Mouse (Mus musculus) brown adipose tissue, adult 24 weeks (tissue): ENCODE data around the gene Ypel2. TPM values are rescaled to one million over a fixed set of nuclear protein-coding genes. Genes with fewer than 3 reads are reported as not detected.

Experiments used
- H3K27ac ChIP-seq: fragments of 200-500 bp; replicated peaks from 2 replicates; pipeline ENCODE4 v1.5.1; 2012; ENCODE audit warnings: low read depth, mild to moderate bottlenecking, low read length
- H3K4me1 ChIP-seq: fragments of 200-500 bp; 2 replicates; pipeline ENCODE4 v1.6.1; 2012; ENCODE audit warnings: low read length, mixed read lengths; ENCODE audit not compliant: control insufficient read depth, insufficient read depth, insufficient read length
- H3K4me3 ChIP-seq: fragments of 200-500 bp; 2 replicates; pipeline ENCODE4 v1.5.1; 2012; ENCODE audit warnings: low read depth, mild to moderate bottlenecking, low read length, moderate library complexity; ENCODE audit not compliant: insufficient read depth
- polyA plus RNA-seq: library from polyadenylated mRNA; stranded (reverse); fragments of >200 nt; gene quantifications from 2 replicates; pipeline ENCODE4 v1.2.4, GENCODE M21; 2012; ENCODE audit not compliant: missing spikeins, insufficient read depth, insufficient read length

The Ypel2 gene
- polyA plus RNA-seq, 1 experiment, result 9.6 TPM

GRCm38 (mm10) chr11:87010476-87010875 lies 17.0 kb upstream of the Ypel2 start:
- Histone ChIP-seq H3K4me3 (no peak overlapping the region), H3K27ac (no peak overlapping the region), H3K4me1 (peaks cover 4% of the 10 kb centered on the region; the same call in 1 of the 2 replicates)

DNA sequence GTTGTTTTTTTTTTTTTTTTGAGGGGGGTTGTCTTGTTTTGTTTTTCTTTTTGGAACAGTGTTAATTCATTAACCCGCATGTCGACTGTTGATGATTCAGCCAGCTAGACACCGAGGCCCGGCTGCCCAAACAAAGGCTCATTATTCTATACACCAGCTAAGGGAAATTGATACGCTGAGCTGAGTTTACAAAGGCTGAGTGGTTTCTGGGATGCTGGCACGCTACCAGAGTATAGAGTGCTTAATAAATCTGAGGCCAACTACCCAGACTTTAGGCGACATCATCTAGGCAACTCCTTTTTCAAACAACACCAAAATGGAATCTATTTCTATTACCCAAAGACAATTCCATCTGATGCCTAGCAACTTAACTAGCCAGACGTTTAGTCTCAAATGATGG lies 13.9 kb upstream of the Ypel2 start:
- H3K4me3 ChIP-seq, result no peak overlapping the region
- 0 out of 2 replicates have a peak overlapping the region, but pooled peaks have one; percentile 19 for H3K27ac ChIP-seq
- peaks cover 2% of the 10 kb centered on the region; the same call in 1 of the 2 replicates for H3K4me1 ChIP-seq

- peak overlapping the region; percentile 47; the same call in 1 of the 2 replicates for H3K27ac ChIP-seq
Measured at GRCm38 (mm10) chr11:87004960-87005755, 11.7 kb upstream of the Ypel2 start.

GRCm38 (mm10) chr11:87002078-87002829 lies 8.7 kb upstream of the Ypel2 start:
- peaks cover 2% of the 10 kb centered on the region; the same call in 1 of the 2 replicates for H3K4me1 ChIP-seq
- no peak overlapping the region for H3K27ac ChIP-seq

More at GRCm38 (mm10) chr11:87004960-87005755, 11.7 kb upstream of the Ypel2 start:
- Histone ChIP-seq H3K4me1 (peaks cover 2% of the 10 kb centered on the region; the same call in 1 of the 2 replicates), H3K4me3 (no peak overlapping the region)

GRCm38 (mm10) chr11:87001217-87001616 lies 7.7 kb upstream of the Ypel2 start:
- Histone ChIP-seq H3K4me1 (peaks cover 2% of the 10 kb centered on the region; the same call in 1 of the 2 replicates), H3K27ac (no peak overlapping the region), H3K4me3 (no peak overlapping the region)

More at GRCm38 (mm10) chr11:87002078-87002829, 8.7 kb upstream of the Ypel2 start:
- H3K4me3 ChIP-seq, result no peak overlapping the region

DNA sequence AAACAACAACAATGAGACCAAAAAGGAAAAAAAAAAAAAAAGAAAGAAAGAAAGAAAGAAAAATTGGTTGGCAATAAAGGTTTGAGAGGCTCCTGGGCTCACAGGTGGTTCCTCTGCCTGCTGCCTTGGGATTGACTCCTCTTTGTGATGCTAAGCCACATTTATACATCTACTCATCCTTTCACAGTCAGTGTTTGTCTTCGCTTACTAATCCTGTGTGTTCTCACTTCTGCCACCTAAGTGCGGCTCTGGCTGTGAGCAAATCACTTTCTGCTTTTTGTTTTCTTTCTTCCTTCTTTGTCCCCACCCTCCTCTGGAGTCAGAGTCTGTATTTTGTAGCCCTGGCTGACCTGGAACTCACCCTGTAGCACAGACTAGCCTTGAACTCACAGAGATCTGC lies 2.8 kb upstream of the Ypel2 start:
- Histone ChIP-seq H3K4me3 (no peak overlapping the region), H3K4me1 (peaks cover 8% of the 10 kb centered on the region; the same call in 1 of the 2 replicates), H3K27ac (0 out of 2 replicates have a peak overlapping the region, but pooled peaks have one; percentile 3)

- no peak overlapping the region for H3K27ac ChIP-seq
- H3K4me1 ChIP-seq, result peaks cover 10% of the 10 kb centered on the region; the same call in 1 of the 2 replicates
- no peak overlapping the region for H3K4me3 ChIP-seq
Measured at GRCm38 (mm10) chr11:86995625-86996221, 2.2 kb upstream of the Ypel2 start.

DNA sequence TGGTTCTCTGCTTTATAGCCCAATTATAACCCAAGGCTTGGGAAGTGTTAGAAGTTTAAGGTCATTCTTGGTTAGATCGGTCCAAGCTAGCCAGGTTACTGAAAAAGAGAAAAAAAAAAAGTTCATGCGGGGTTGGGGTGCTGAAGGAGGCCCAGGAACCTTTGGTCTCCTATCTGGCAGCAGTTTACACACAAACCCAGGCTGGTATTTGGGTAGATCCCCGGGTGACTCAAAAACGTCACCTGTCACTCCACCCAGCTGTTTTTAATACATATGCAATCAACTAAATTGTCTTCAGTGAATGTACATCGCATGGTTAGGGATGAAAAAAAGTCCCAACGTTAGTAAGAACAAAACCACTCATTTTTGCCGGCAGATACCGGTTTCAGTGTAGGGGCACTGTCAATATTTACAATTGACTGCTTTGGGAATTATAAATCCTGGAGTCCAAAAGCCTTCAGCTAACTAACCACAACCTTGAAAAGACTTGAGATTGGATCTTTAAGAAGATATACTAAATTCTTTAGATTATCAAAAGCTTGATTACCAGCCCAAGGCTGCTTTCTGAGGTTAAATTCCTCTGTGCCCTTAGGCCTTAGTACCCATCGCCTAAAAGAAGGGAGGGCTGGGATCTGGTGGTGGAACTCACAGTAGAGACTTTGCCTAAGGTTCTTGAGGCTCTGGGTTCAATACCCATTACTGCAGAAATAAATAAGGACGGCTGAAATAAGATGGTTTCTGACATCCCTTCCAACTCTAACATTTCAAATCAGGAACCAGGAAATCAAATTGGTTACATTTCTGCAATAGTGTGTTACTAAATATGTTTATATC lies 1.5 kb upstream of the Ypel2 start:
- H3K4me3 ChIP-seq, result no peak overlapping the region
- H3K27ac ChIP-seq, result peak overlapping the region; percentile 36

GRCm38 (mm10) chr11:86994330-86994729 lies 823 bp upstream of the Ypel2 start:
- H3K4me1 ChIP-seq, result peaks cover 16% of the 10 kb centered on the region
- H3K27ac ChIP-seq, result peak overlapping the region; percentile 69
- H3K4me3 ChIP-seq, result peak overlapping the region; percentile 64

More for the DNA sequence above, 1.5 kb upstream of the Ypel2 start:
- peaks cover 15% of the 10 kb centered on the region for H3K4me1 ChIP-seq

GRCm38 (mm10) chr11:86992461-86992988 lies 982 bp downstream of the Ypel2 start:
- Histone ChIP-seq H3K4me1 (peaks cover 22% of the 10 kb centered on the region), H3K27ac (peak overlapping the region; percentile 78), H3K4me3 (peak overlapping the region; percentile 92)

GRCm38 (mm10) chr11:86991241-86991640 lies 2.3 kb downstream of the Ypel2 start:
- Histone ChIP-seq H3K4me3 (peak overlapping the region; percentile 92; the same call in 1 of the 2 replicates), H3K27ac (no peak overlapping the region), H3K4me1 (peaks cover 24% of the 10 kb centered on the region)

DNA sequence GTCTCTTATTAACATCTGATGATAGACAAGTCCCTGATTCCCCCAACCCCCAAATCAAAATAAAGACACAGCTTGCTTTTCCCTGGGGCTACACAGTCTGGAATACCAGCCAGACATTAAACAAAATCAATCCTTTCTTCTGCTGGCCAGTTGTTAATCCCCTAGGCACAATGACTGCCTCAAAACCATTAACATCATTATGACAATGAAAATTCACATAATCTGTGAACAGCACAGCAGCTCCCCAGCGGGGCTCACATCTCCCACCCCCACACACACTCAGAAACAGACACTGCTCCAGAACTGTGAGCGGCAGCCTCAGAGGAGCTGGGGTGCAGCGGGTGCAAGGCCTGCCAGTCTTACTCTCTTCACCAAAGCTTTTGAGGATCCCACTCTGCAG lies 3.2 kb downstream of the Ypel2 start:
- H3K4me1 ChIP-seq, result peaks cover 29% of the 10 kb centered on the region
- H3K27ac ChIP-seq, result no peak overlapping the region

DNA sequence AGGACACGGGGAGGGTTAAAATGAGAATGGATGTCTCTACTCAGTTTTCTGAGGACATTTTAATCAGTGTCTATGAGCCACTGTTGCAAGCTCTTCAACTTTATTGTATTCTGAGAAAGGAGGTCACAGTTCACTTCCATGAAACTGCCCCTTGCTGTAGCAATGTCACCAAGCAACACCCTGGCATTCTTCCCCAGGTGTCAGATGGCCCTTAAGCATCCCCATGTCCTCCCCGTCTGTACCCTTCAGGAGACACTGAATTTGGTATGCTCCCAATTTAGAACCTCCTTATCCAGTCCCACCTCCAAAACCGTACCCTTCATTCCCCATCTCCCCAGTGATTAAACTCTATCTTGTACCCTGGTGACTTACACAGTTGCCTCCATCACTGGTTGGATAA lies 8.5 kb downstream of the Ypel2 start:
- H3K4me1 ChIP-seq, result peaks cover 37% of the 10 kb centered on the region
- H3K27ac ChIP-seq, result peak overlapping the region; percentile 43
- no peak overlapping the region for H3K4me3 ChIP-seq

More for the DNA sequence above, 3.2 kb downstream of the Ypel2 start:
- H3K4me3 ChIP-seq, result no peak overlapping the region

GRCm38 (mm10) chr11:86983056-86983455 lies 10.5 kb downstream of the Ypel2 start:
- Histone ChIP-seq H3K4me3 (no peak overlapping the region), H3K27ac (no peak overlapping the region), H3K4me1 (peaks cover 34% of the 10 kb centered on the region)
